Mouse (Mus musculus): ENCODE results near the gene Ttc33. TPM values are rescaled to one million over a fixed set of nuclear protein-coding genes. Genes with fewer than 3 reads are reported as not detected.
A peak's percentile ranks its signal among the peaks of the same experiment; 100 is the strongest.

Ttc33 gene
- total and polyA plus RNA-seq, 3 experiments = 21.0 to 26.2 TPM; not detected in 1

DNA sequence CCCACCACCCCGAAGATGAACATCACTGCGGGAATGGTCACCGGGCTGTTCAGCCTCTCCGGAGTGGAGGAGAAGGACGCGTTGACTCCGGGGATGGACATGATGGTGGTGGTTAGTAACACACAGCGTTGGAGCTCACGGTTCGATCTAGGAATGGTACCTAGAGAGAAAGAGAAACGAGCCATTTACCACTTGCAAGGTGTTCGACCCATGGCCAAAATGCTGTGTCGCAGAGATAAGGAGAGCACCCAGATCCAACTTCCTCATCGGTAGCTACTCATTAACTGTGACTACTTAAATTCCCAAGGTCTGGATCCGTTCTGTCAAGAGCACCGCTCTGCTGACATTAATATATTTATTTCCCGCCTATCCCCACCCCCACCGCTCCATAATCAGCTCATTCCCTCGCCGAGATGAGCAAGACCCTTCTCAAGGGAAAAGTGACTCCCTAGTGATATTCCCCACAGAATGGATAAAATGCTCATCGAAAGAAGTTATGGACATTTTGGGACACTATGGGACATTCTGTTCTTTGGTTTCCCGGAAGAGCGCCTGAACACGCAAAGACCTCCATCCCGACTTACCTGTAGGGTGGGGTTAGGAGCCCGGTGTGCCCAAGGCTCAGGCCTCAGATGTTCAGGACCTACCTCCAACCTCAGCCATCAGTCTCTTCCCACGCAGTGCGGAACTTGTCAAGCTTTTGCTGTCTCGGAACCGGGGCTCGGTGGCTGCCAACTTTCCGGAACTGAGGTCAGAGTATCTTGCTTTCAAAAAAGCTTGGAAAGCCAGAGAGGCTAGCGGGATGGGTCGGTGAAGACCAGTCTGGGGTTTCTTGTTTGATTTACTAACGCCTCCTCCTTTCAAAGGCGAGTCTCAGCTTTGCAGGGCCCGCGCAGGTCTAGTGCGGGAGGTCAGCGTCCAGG, 58.0 kb downstream of the Ttc33 start:
- Histone ChIP-seq H3K27ac (ENCODE audit: control insufficient read depth, low read depth, low read length) (peak overlapping the region; percentile 0; the same call in 1 of the 2 replicates), H3K9ac (ENCODE audit: control insufficient read depth, low read depth, low read length, poor library complexity, severe bottlenecking) (peak overlapping the region; percentile 71), H3K36me3 (ENCODE audit: control insufficient read depth in 1 of 2, insufficient read depth in 2 of 2, low read length in 2 of 2) (peaks cover 0 to 10% of the 10 kb centered on the region in 2 experiments; a peak in 2 of 4 replicates), H3K9me3 (replicated peaks; ENCODE audit: insufficient read depth, low read length) (no peaks in the 10 kb centered on the region), H3K79me2 (ENCODE audit: control insufficient read depth, insufficient read depth, low read length, poor library complexity) (peaks cover 8% of the 10 kb centered on the region), H3K4me1 (ENCODE audit: control insufficient read depth in 1 of 2, insufficient read depth in 2 of 2, low read length in 2 of 2) (peaks cover 2 to 12% of the 10 kb centered on the region in 2 experiments; a peak in 3 of 4 replicates), H3K4me3 (ENCODE audit: control insufficient read depth in 1 of 2, insufficient read depth in 1 of 2, low read depth in 2 of 2, low read length in 2 of 2) (peak overlapping the region; percentile 48 to 61), H3K27me3 (ENCODE audit: control insufficient read depth in 1 of 2, insufficient read depth in 2 of 2, low read length in 2 of 2) (no peaks in the 10 kb centered on the region)
- peak; percentile 75 for DNase-seq (ENCODE audit: low read depth, low spot score)
- peak; percentile 96 for TF ChIP-seq TAL1 (IDR thresholded peaks at IDR 0.05; ENCODE audit: low read length)
- TF ChIP-seq USF1 (IDR thresholded peaks at IDR 0.05; ENCODE audit: low read depth, low read length) = no peak
- 0 out of 2 replicates have a peak, but pooled peaks have one; percentile 19 for TF ChIP-seq MYC (IDR thresholded peaks at IDR 0.05; ENCODE audit: low read depth, low read length)
- TF ChIP-seq MXI1 (IDR thresholded peaks at IDR 0.05; ENCODE audit: low read depth, low read length) = no peak
- TF ChIP-seq GATA1 (IDR thresholded peaks at IDR 0.05; ENCODE audit: low read depth, low read length) = peak; percentile 76
- TF ChIP-seq BHLHE40 (IDR thresholded peaks at IDR 0.05; ENCODE audit: borderline replicate concordance, low read depth, low read length) = 0 out of 2 replicates have a peak, but pooled peaks have one; percentile 14
- TF ChIP-seq ELF1 (IDR thresholded peaks at IDR 0.05; ENCODE audit: low read depth, low read length) = 0 out of 2 replicates have a peak, but pooled peaks have one; percentile 9
- peak; percentile 75 to 82 for TF ChIP-seq EP300 (IDR thresholded peaks at IDR 0.05; ENCODE audit: low read depth in 1 of 2, low read length in 2 of 2)
- 0 out of 2 replicates have a peak, but pooled peaks have one; percentile 5 for TF ChIP-seq SMC3 (IDR thresholded peaks at IDR 0.05; ENCODE audit: low read depth, low read length)
- peak; percentile 75 for TF ChIP-seq TCF12 (IDR thresholded peaks at IDR 0.05; ENCODE audit: low read depth, low read length)
- TF ChIP-seq ZNF384 (IDR thresholded peaks at IDR 0.05; ENCODE audit: low read depth, low read length) = no peak
- no peak for TF ChIP-seq HCFC1 (IDR thresholded peaks at IDR 0.05; ENCODE audit: low read depth, low read length)
- TF ChIP-seq E2F4 (IDR thresholded peaks at IDR 0.05; ENCODE audit: borderline replicate concordance, low read depth, low read length) = 0 out of 2 replicates have a peak, but pooled peaks have one; percentile 44
- TF ChIP-seq UBTF (IDR thresholded peaks at IDR 0.05; ENCODE audit: borderline replicate concordance, insufficient read depth, low read depth, low read length) = 0 out of 2 replicates have a peak, but pooled peaks have one; percentile 11
- no peak for TF ChIP-seq JUND (IDR thresholded peaks at IDR 0.05; ENCODE audit: low read depth, low read length)
- no peak for TF ChIP-seq CHD1 (IDR thresholded peaks at IDR 0.05; ENCODE audit: low read depth, low read length)
- TF ChIP-seq MYB (IDR thresholded peaks at IDR 0.05; ENCODE audit: low read depth, low read length) = no peak
- peak; percentile 30; the same call in 1 of the 2 replicates for TF ChIP-seq ETS1 (IDR thresholded peaks at IDR 0.05; ENCODE audit: low read depth, low read length)
